Mouse (Mus musculus): ENCODE measurements around the gene Aplf.
"Not testable (repeated sequence)": the region's sequence is repeated elsewhere in the genome, so short reads cannot be mapped to it uniquely, and the experiment has no call there.

Gene Aplf

DNA sequence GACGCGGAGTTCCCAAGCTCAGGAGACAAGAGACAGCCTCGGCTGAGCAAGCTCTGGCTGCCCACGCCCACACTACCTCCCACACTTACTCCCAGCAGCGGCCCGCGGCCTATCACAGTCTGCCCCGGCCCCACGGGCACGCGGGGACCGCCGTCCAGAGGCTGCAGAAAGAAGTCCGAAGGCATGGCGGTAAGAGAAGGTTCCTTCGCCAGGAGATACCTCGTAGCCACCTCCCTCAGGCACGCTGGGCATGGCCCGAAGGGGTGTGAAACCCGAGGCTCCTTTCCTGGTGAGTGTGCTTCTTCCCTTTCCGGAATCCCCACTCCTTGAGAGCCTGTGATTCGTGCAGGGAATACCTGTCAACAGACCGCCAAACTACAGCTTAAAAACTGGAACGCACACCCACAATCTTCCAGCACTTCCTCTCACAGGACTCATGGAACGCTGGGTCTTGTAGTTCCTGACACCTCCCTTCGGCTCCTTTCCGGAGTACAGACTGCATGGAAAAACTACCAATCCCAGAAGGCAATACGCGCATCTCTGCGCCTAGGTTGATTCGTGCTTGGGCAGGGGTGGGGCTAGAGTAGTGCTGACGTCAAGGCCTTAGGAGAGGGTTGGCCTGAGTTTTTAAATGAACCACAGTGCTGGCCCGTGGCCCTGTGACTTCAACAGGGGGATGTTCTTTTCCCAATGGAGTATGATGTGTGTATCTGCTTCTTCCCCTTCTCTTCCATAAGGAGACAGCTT is at the start of gene Aplf:
Aplf (minus strand) TSS at position 423 of the 747 bp plus-strand sequence.
- DNase-seq (ENCODE audit: low spot score in 2 of 2): peak; percentile 92 to 94

GRCm38 (mm10) chr6:87714091-87714490 is 42.1 kb upstream of the Aplf start:
- no peak for DNase-seq (ENCODE audit: low spot score in 2 of 2)

DNA sequence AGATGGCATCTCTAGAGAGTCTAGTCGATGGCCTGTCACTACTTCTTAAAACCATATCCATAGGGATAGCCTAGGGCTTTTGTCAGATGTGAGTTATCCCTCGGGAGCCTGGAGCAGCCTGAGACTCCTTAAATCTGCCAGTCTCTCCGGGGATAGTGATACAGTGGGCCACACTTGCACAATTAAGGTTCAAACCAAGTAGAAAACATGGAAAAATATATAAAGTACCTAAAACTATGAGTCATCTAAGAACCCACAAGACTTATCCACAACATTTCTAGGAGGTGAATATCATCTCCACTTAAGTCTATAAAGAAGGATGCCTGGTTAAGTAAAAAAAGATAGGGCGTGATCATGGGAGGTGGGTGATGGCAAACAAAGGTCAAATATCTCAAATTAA is 40.3 kb upstream of the Aplf start:
- DNase-seq (ENCODE audit: low spot score in 2 of 2): no peak

GRCm38 (mm10) chr6:87706246-87706645 is 34.3 kb upstream of the Aplf start:
- DNase-seq (ENCODE audit: low spot score in 2 of 2): no peak

DNA sequence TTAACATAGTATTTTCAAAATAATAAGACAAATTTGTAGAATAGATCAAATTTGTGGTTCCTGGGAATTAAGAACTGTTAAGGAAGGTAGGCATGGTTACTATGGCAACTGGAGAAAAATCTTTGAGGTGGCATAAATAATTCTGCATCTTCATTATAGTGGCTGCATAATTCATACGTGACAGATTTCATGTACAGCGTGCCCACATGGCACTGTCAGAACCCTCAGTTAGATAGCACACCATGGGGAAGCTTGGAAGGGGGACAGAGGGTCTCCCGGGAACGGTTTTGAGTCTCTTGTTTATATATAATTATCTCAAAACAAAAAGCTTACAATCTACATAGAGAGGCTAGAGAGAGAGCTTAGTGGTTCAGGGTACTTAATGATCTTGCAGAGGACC is 24.6 kb upstream of the Aplf start:
- no peak for DNase-seq (ENCODE audit: low spot score in 2 of 2)

- DNase-seq (ENCODE audit: low spot score in 2 of 2): no peak
Measured at GRCm38 (mm10) chr6:87695947-87696346, 24.0 kb upstream of the Aplf start.

DNA sequence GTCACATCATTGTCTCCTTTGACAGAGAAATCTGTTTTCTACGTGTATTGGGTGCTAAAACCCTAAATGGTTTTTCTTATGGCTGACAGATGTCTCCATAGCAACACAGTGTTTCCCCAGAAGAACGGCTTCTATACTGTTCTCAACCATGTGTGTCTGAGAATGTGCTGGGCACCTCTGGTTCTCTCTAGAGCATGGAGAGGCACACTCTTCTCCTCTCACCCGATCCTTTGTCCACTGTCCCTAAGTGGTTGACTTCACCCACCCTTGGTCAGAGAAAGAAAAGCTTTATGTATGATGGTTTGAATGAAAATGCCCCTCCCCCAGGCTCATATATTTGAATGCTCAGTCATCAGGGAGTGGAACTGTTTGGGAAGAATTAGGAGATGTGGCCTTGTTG is 8.4 kb upstream of the Aplf start:
- no peak for DNase-seq (ENCODE audit: low spot score in 2 of 2)

- DNase-seq (ENCODE audit: low spot score in 2 of 2): no peak
Measured at GRCm38 (mm10) chr6:87672661-87673060, 668 bp upstream of the Aplf start.

DNA sequence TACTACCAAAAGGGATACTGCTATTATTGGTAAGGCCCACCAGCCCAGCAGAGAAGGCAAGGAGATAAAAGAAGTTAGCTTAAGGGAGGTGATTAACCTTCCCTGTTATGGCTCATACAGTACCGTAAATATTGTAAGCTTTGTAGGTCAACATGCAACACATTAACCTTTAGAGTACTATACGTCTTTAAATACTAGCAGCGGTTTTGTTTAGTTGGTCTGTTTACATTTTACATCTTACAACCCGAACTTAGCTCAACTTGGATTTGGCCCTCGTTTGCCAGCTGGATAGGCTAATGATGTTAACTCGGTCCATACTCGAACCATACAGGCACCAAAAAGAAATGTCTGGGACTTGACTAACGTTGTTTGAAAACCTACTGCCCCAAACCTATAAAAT is 640 bp downstream of the Aplf start:
- DNase-seq (ENCODE audit: low spot score in 2 of 2): no peak

GRCm38 (mm10) chr6:87669894-87670588 is 2.0 kb downstream of the Aplf start:
- peak; percentile 30 to 67 for DNase-seq (ENCODE audit: low spot score in 2 of 2)

DNA sequence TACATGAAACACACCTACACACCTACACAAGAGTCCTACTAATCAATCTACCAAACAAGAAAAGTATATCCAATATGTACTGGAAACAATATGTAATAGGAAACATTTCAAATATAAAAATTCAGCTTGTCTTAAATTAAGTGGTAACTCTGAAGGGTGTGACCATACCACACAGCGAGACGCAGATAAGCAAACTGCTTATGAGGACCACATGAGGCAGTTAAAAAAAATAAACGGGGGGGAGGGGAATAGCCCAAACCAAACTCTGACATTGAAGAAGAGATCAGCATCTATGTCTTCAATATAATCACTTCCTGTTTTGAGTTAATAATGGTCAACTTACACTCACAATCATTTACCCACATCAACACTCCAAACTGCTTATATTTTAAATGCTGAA is 3.3 kb downstream of the Aplf start:
- DNase-seq (ENCODE audit: low spot score in 2 of 2): no peak

- no peak for DNase-seq (ENCODE audit: low spot score in 2 of 2)
Measured at GRCm38 (mm10) chr6:87667804-87668203, 4.2 kb downstream of the Aplf start.

DNA sequence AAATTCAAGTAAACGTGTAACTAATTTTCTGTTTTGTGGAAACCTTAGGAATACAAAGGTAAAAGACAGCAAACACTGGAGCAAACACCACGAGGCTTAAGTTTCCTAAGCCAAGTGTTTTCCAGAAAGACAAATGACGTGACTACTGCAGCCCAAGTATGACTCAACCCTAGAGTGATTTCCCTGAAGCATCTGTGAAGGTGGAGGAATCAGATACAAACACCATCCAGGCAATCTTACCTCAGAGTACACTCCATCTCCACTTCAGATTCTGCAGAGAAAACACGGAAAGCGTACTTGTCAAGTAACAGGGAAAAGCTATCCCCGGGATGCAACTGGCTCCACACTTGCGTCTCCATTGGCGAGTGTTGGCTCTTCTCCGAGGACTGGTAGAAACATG is 8.5 kb downstream of the Aplf start:
- DNase-seq (ENCODE audit: low spot score in 2 of 2): no peak

- DNase-seq (ENCODE audit: low spot score in 2 of 2): no peak
Measured at GRCm38 (mm10) chr6:87662197-87662596, 9.8 kb downstream of the Aplf start.

GRCm38 (mm10) chr6:87661707-87662106 is 10.3 kb downstream of the Aplf start:
- no peak for DNase-seq (ENCODE audit: low spot score in 2 of 2)

DNA sequence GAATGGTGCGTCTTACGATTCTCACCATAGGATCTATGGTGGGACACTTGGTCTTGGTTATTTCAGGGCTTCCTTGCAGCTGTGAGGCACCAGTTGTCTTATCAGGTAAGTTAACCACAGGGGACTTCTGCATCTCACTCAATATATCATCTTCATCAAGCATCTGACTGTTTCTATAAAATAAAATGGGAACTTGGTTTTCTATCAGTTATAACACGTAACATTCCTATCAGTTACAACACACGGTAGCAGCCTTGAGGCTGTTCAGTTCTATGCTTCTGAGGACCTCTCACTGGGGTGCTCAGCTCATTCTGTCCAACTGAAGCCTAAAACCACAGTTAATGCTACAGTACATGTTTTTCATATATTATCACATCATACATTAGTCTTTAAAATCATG is 13.2 kb downstream of the Aplf start:
- DNase-seq (ENCODE audit: low spot score in 2 of 2): no peak

DNA sequence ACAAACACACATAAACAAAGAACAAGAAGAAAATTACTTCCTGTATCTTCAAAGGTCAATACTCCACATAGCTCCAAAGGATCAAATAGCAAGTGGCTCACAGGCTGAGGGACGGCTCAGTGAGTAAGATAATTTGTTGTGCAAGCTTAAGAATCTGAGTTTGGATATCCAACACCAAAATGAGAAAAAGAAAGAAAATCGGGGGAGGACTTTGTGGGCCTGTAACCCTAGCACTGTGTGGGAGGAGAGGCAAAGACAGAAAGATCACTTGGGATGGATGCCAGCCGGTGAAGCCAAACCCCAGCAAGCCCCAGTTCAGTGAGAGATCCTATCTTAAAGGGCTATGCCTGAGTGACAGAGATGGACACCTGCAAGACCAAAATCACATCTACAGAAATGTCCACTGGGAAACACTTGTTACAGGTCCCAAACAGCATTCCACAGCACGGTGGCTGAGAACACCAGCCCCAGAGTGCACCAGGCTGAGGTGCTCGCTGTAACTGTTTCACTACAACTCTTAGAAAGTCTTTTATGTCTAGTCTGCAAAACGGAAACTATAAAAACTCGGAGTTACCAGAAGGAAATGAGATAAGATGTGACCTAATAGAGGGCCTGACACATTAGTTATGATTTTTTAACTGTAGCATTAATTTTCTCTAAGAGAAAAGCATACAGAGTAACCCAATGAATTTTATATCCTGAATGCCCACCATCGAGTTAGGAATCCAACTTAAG is 17.9 kb downstream of the Aplf start:
- DNase-seq (ENCODE audit: low spot score in 2 of 2): no peak

DNA sequence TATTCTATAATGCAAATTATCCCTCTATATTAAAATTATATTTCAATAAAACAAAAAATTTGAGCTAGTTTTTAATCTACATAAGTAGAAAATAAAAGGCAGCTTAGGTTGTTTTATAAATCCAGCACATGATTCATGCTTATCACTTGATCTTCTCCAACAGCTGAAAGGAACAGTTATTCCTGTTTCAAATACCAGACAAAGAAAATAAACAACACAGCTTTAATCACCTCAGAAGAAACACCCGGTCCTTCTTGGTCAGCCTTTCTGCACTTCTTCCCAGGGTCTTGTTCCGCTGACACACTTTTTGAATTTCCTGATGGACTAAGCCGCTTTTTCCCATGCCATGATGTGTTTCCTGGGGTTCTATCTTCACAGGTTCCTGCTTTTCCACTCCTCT is 18.5 kb downstream of the Aplf start:
- DNase-seq (ENCODE audit: low spot score in 2 of 2): no peak

- DNase-seq (ENCODE audit: low spot score in 2 of 2): no peak
Measured at GRCm38 (mm10) chr6:87652670-87653069, 19.3 kb downstream of the Aplf start.

DNA sequence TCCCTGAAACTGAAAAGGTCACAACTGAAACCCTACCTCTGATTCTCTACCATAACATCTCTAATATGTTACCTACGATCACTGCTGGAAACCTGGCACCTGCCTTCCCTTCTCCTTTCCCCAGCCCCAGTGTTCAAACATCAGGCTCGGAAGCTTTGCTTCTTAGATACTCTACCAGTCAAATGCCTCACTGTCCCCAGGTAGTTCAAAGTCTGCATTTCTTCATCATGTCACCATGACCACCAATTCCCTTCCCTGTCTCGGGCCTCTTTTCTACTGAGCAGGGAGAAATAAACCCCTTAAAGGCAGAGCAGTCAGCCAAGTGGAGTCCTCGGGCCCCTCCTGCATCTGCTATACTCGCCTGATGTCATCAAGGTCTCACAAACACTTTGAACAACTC is 20.2 kb downstream of the Aplf start:
- no peak for DNase-seq (ENCODE audit: low spot score in 2 of 2)

DNA sequence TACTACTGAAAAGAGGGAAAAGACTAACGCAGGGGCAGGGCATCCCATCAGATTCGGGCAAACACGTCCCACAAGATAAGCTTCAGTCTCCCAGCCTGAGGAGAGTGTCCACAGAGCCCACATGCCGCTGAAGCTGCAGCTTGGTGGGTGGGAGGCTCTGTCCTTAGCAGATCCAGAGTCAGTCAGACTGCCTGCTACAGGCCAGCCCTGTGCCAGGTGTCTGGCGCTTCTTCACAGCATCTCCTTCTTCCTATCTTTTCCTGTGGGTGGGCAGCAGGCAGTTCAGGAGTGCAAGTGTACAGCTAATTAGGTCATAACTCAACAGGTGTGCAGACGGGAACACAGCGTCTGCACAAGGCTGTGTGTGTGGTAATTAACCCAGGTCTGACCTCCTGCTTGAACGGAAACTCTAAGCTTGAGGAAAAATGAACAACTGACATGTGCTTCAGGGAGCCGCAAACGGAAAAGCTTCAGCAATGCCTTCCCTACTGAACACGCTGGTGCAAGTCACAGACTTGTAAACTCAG is 33.8 kb downstream of the Aplf start:
- no peak for DNase-seq (ENCODE audit: low spot score in 2 of 2)

DNA sequence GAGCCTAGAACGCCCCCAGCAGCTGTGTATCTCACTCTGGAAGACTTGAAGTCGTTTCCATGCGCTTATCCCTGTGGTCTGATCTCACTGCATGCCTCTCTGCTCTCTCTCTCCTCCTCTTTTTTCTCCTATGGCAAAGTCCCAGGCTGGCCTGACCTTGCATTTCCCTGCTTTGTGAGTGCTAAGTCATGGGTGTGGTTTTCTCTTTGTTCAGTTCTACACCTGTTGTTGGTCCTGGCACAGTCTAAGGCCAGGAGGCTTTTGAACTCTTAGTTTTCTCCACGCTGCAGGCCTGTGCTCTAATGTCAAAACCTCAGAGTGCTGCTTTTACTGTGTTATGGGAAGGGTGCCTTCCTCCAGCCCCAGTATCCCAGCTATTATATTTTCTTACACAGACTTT is 39.8 kb downstream of the Aplf start:
- DNase-seq (ENCODE audit: low spot score in 2 of 2): no peak

DNA sequence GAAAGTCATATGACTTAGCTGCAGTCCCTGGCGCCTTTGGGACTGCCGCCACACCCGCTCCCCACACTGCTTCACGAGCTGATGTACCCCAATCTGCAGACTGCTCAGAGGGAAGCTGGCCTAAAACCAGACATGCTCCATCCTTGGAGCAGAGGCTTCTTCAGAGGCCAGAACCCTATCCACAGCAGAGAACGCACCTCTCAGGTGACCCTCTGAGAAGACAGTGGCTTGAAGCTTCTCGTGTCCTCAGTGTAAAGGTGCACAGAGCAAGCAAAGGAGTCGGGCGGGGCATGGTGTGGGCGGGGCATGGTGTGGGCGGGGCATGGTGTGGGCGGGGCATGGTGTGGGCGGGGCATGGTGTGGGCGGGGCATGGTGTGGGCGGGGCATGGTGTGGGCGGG is 43.1 kb downstream of the Aplf start:
- DNase-seq (ENCODE audit: low spot score in 2 of 2): not testable (repeated sequence)

All from spleen, postnatal 36 days (tissue).